1 mouse cellular context compared by ENCODE assay signal in the genomic region with DNA sequence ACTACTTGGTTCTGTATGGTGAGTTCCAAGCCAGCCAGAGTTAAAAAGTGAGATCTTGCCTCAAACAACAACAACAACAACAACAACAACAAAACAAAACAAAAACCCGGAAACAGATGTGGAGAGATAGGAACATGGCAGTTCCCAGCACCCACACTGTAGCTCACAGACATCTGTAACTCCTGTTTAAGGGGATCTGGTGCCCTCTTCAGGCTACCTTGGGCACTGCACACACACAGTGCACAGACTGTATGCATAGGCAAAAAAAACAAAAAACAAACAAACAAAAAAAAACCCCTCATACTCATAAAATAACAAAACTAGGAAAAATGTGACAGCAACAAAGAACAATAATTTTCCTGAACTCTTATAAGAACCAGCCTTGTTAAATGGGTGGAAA.
TF ChIP-seq lines count a peak whose summit lies in the region.

No protein-coding gene starts in this region.

TF ChIP-seq in MEL, 35 proteins besides CTCF, POLR2A, EP300 and RAD21:
- TF ChIP-seq E2F4 (IDR thresholded peaks at IDR 0.05; ENCODE audit: borderline replicate concordance, low read depth, low read length) (no peak), TAL1 (IDR thresholded peaks at IDR 0.05; ENCODE audit: low read length) (no peak)
